Mouse (Mus musculus) liver, postnatal 0 days (tissue): ENCODE data around the gene Ankib1. TPM values are rescaled to one million over a fixed set of nuclear protein-coding genes. Genes with fewer than 3 reads are reported as not detected.

Experiments used
- ATAC-seq: fragments of 200-750 bp; cut with Nextera tagmentation; 2 replicates; pipeline ENCODE4 v1.8.0; 2017; ENCODE audit warnings: mild to moderate bottlenecking, moderate library complexity
- DNase-seq: peaks from one replicate; pipeline ENCODE4 v3.0.0-alpha.2; 2016
- H3K27ac ChIP-seq: fragments of 300-500 bp; sonication (generic); 2 replicates; pipeline ENCODE4 v1.5.1; 2014; ENCODE audit warnings: antibody characterized with exemption, moderate library complexity, mild to moderate bottlenecking, low read depth
- H3K27me3 ChIP-seq: fragments of 300-500 bp; sonication (generic); 2 replicates; pipeline ENCODE4 v1.6.1; 2014; ENCODE audit warnings: low read length, control low read depth, mixed read lengths; ENCODE audit not compliant: insufficient read depth
- H3K36me3 ChIP-seq: fragments of 300-500 bp; sonication (generic); replicated peaks from 2 replicates; pipeline ENCODE4 v1.6.1; 2014; ENCODE audit warnings: mild to moderate bottlenecking, control low read depth, low read length, moderate library complexity, mixed read lengths; ENCODE audit not compliant: insufficient read depth
- H3K4me1 ChIP-seq: fragments of 300-500 bp; sonication (generic); 2 replicates; pipeline ENCODE4 v1.6.1; 2014; ENCODE audit warnings: antibody characterized with exemption, mild to moderate bottlenecking, control low read depth; ENCODE audit not compliant: insufficient read depth
- H3K4me2 ChIP-seq: fragments of 300-500 bp; sonication (generic); 2 replicates; pipeline ENCODE4 v1.6.1; 2014; ENCODE audit warnings: low read depth, mild to moderate bottlenecking, low read length, moderate library complexity, mixed read lengths
- H3K4me3 ChIP-seq: fragments of 300-500 bp; sonication (generic); 2 replicates; pipeline ENCODE4 v1.5.1; 2014; ENCODE audit warnings: low read depth, low read length
- H3K9ac ChIP-seq: fragments of 300-500 bp; sonication (generic); replicated peaks from 2 replicates; pipeline ENCODE4 v1.6.1; 2014; ENCODE audit warnings: mild to moderate bottlenecking, moderate library complexity
- H3K9me3 ChIP-seq: fragments of 300-500 bp; sonication (generic); 2 replicates; pipeline ENCODE4 v1.6.1; 2016; ENCODE audit warnings: mild to moderate bottlenecking, control low read depth, low read length, mixed read lengths
- CTCF ChIP-seq: sonication (generic); IDR thresholded peaks from 2 replicates; pipeline ENCODE4 v1.5.1; 2016; ENCODE audit warnings: antibody characterized with exemption, low read depth
- EP300 ChIP-seq: IDR thresholded peaks from 2 replicates; pipeline ENCODE4 v1.6.1; 2016; ENCODE audit warnings: antibody characterized with exemption, low read depth, mild to moderate bottlenecking
- WGBS: fragments of 180-500 bp; shearing (Covaris S2); extraction: QIAGEN DNeasy Blood & Tissue Kit; methylation state at CpG from one replicate; pipeline ENCODE4 v1.1.7; 2014; ENCODE audit not compliant: insufficient replicate concordance; 5-methylcytosine and 5-hydroxymethylcytosine counted together
- polyA plus RNA-seq: library from polyadenylated mRNA; unstranded; fragments of >200 nt; fragmentation: Nextera tagmentation; extraction: Ambion mirVana; gene quantifications from 2 replicates; pipeline ENCODE4 v1.2.1, GENCODE M21; 2015

Ankib1 gene
- polyA plus RNA-seq, 1 experiment from 2014 or later = 2.9 TPM

- Histone ChIP-seq H3K27ac (no peak overlapping the region), H3K36me3 (peaks cover 13% of the 10 kb centered on the region), H3K4me3 (no peak overlapping the region), H3K4me2 (no peak overlapping the region), H3K9ac (no peak overlapping the region), H3K9me3 (no peaks in the 10 kb centered on the region), H3K27me3 (no peaks in the 10 kb centered on the region), H3K4me1 (no peaks in the 10 kb centered on the region)
- WGBS = 86% methylated on average over 5 of the region's 5 CpGs
- no peak for ATAC-seq
- no peak for TF ChIP-seq EP300
- no peak for TF ChIP-seq CTCF
- no peak for DNase-seq
Observed at GRCm38 (mm10) chr5:3700025-3700424, 102.7 kb downstream of the Ankib1 start.

- H3K27me3 ChIP-seq = no peaks in the 10 kb centered on the region
- no peak overlapping the region for H3K9ac ChIP-seq
- 64% methylated on average over 3 of the region's 3 CpGs for WGBS
- H3K4me2 ChIP-seq = no peak overlapping the region
- ATAC-seq (no peak), DNase-seq (no peak)
- H3K4me1 ChIP-seq = no peaks in the 10 kb centered on the region
- no peak for TF ChIP-seq EP300
- no peak for TF ChIP-seq CTCF
- H3K4me3 ChIP-seq = no peak overlapping the region
- H3K36me3 ChIP-seq = peaks cover 32% of the 10 kb centered on the region
- no peaks in the 10 kb centered on the region for H3K9me3 ChIP-seq
- no peak overlapping the region for H3K27ac ChIP-seq
Observed at GRCm38 (mm10) chr5:3696031-3696430, 106.7 kb downstream of the Ankib1 start.

GRCm38 (mm10) chr5:3695191-3695590 is 107.5 kb downstream of the Ankib1 start:
- Histone ChIP-seq H3K4me3 (no peak overlapping the region), H3K9me3 (no peaks in the 10 kb centered on the region), H3K9ac (no peak overlapping the region), H3K36me3 (peaks cover 32% of the 10 kb centered on the region), H3K27ac (no peak overlapping the region), H3K4me2 (no peak overlapping the region), H3K27me3 (no peaks in the 10 kb centered on the region), H3K4me1 (no peaks in the 10 kb centered on the region)
- TF ChIP-seq CTCF (no peak), EP300 (no peak)
- ATAC-seq (no peak), DNase-seq (no peak)
- WGBS = 80% methylated on average over 4 of the region's 4 CpGs

- DNase-seq (no peak), ATAC-seq (no peak)
- H3K4me1 ChIP-seq = no peaks in the 10 kb centered on the region
- H3K27ac ChIP-seq = no peak overlapping the region
- TF ChIP-seq EP300 (no peak), CTCF (no peak)
- 89% methylated on average over 9 of the region's 9 CpGs for WGBS
- no peak overlapping the region for H3K4me3 ChIP-seq
- H3K36me3 ChIP-seq = peaks cover 36% of the 10 kb centered on the region
- H3K9ac ChIP-seq = no peak overlapping the region
- H3K4me2 ChIP-seq = no peak overlapping the region
- no peaks in the 10 kb centered on the region for H3K9me3 ChIP-seq
- H3K27me3 ChIP-seq = no peaks in the 10 kb centered on the region
Observed at GRCm38 (mm10) chr5:3692956-3693355, 109.8 kb downstream of the Ankib1 start.

- Histone ChIP-seq H3K4me1 (no peaks in the 10 kb centered on the region), H3K27me3 (no peaks in the 10 kb centered on the region), H3K4me3 (no peak overlapping the region), H3K27ac (no peak overlapping the region), H3K9me3 (no peaks in the 10 kb centered on the region), H3K9ac (no peak overlapping the region), H3K4me2 (no peak overlapping the region), H3K36me3 (peaks cover 36% of the 10 kb centered on the region)
- TF ChIP-seq EP300 = no peak
- no peak for TF ChIP-seq CTCF
- DNase-seq (no peak), ATAC-seq (peak; percentile 66)
- WGBS = 70% methylated on average over 3 of the region's 3 CpGs
Observed at GRCm38 (mm10) chr5:3691283-3691682, 111.4 kb downstream of the Ankib1 start.

- ATAC-seq (no peak), DNase-seq (no peak)
- H3K4me1 ChIP-seq = no peaks in the 10 kb centered on the region
- H3K4me3 ChIP-seq = no peak overlapping the region
- H3K27me3 ChIP-seq = no peaks in the 10 kb centered on the region
- peaks cover 22% of the 10 kb centered on the region for H3K36me3 ChIP-seq
- WGBS = 89% methylated on average over 8 of the region's 8 CpGs
- H3K4me2 ChIP-seq = no peak overlapping the region
- no peak overlapping the region for H3K27ac ChIP-seq
- H3K9me3 ChIP-seq = no peaks in the 10 kb centered on the region
- no peak for TF ChIP-seq EP300
- TF ChIP-seq CTCF = no peak
- no peak overlapping the region for H3K9ac ChIP-seq
Observed at GRCm38 (mm10) chr5:3688298-3688697, 114.4 kb downstream of the Ankib1 start.

GRCm38 (mm10) chr5:3669938-3670554 is 132.7 kb downstream of the Ankib1 start:
- no peak overlapping the region for H3K4me2 ChIP-seq
- H3K36me3 ChIP-seq = no peaks in the 10 kb centered on the region
- no peak overlapping the region for H3K4me3 ChIP-seq
- 40% methylated on average over 6 of the region's 6 CpGs for WGBS
- H3K4me1 ChIP-seq = no peaks in the 10 kb centered on the region
- ATAC-seq = peak; percentile 56
- no peak overlapping the region for H3K9ac ChIP-seq
- H3K9me3 ChIP-seq = no peaks in the 10 kb centered on the region
- no peak for DNase-seq
- TF ChIP-seq EP300 (peak; percentile 4; the same call in 1 of the 2 replicates), CTCF (no peak)
- no peaks in the 10 kb centered on the region for H3K27me3 ChIP-seq
- no peak overlapping the region for H3K27ac ChIP-seq
